ENCODE assay signal across 10 mouse cellular contexts in genomic region chr4:81937384-81937783, GRCm38 (mm10).
A peak's percentile ranks its signal among the peaks of the same experiment; 100 is the strongest.
DNase-seq lines count a peak whose midpoint lies in the region.
"Had no signal": no experiment of that assay in that cellular context is flagged by ENCODE, and none has a peak within 500 bp of the region (broad histone marks: within the 10 kb centered on the region; RNA-seq: fewer than 3 reads in every experiment).

No protein-coding gene starts in this region.

- intact Hi-C loops in left cerebral cortex, postnatal 10 days (cut with DNase I) = no loop called here

- DNase-seq in left cerebral cortex, postnatal 10 days (ENCODE audit: extremely low spot score in 1 of 2, low spot score in 2 of 2) = peak; percentile 19 to 24
- DNase-seq in left cerebral cortex, adult 8-10 months (ENCODE audit: low spot score in 2 of 2) = no peak
- peak; percentile 94 to 95 for DNase-seq in cerebellum, adult 18-20 months
- DNase-seq in cerebellum, postnatal 4 days (ENCODE audit: low spot score in 2 of 2) = peak; percentile 40 to 80
- DNase-seq in layer of hippocampus, postnatal 10 days (ENCODE audit: low spot score in 2 of 2) = peak; percentile 65 to 68
- DNase-seq in lung, postnatal 10 days = no peak
- no peak for DNase-seq in heart, adult 18-20 months
- DNase-seq: adrenal gland, postnatal 36 days; lung, adult 2 months; thymus, adult 18-20 months had no signal

Comparison
In these comparisons a context has a peak if more than half of its experiments do, and no peak if none do; other contexts are left out.
1. DNase-seq: peak in left cerebral cortex, postnatal 10 days (2 of 2), cerebellum, adult 18-20 months (2 of 2), cerebellum, postnatal 4 days (2 of 2) and layer of hippocampus, postnatal 10 days (2 of 2); none in left cerebral cortex, adult 8-10 months (0 of 2), lung, postnatal 10 days (single experiment) and heart, adult 18-20 months (0 of 2).